Mouse (Mus musculus) C2C12 (cell line): ENCODE results near the gene Kif26a. TPM values are rescaled to one million over a fixed set of nuclear protein-coding genes. Genes with fewer than 3 reads are reported as not detected.

Experiments
- H3K27me3 ChIP-seq: one replicate; pipeline ENCODE4 v1.6.1; 2011; ENCODE audit not compliant: control insufficient read depth, insufficient read depth, insufficient read length
- H3K36me3 ChIP-seq: one replicate; pipeline ENCODE4 v1.6.1; 2011; ENCODE audit not compliant: control insufficient read depth, insufficient read depth
- H3K4me3 ChIP-seq: one replicate; pipeline ENCODE4 v1.5.1; 2011; ENCODE audit warnings: mild to moderate bottlenecking, control low read depth; ENCODE audit not compliant: poor library complexity, insufficient read depth, severe bottlenecking
- H3K79me2 ChIP-seq: one replicate; pipeline ENCODE4 v1.6.1; 2011; ENCODE audit not compliant: control insufficient read depth, insufficient read depth
- H3K79me3 ChIP-seq: one replicate; pipeline ENCODE4 v1.6.1; 2011; ENCODE audit warnings: low read depth, control low read depth
- H3ac ChIP-seq: one replicate; pipeline ENCODE3; 2011; ENCODE audit warnings: low read depth; ENCODE audit not compliant: control insufficient read depth, insufficient read length
- CEBPB ChIP-seq: IDR thresholded peaks from one replicate; pipeline ENCODE4 v1.6.1; 2011; ENCODE audit warnings: low read depth, mild to moderate bottlenecking, control low read depth, moderate library complexity
- CTCF ChIP-seq: IDR thresholded peaks from one replicate; pipeline ENCODE4 v1.5.1; 2011; ENCODE audit not compliant: control insufficient read depth, insufficient read depth, insufficient read length
- FOSL1 ChIP-seq: IDR thresholded peaks from one replicate; pipeline ENCODE4 v1.8.0; 2011; ENCODE audit warnings: mild to moderate bottlenecking, low read length; ENCODE audit not compliant: poor library complexity, insufficient read depth, severe bottlenecking
- MAX ChIP-seq: IDR thresholded peaks from one replicate; pipeline ENCODE4 v1.6.1; 2011; ENCODE audit warnings: mild to moderate bottlenecking, control low read depth
- MYOD1 ChIP-seq: IDR thresholded peaks from one replicate; pipeline ENCODE4 v1.6.1; 2011; ENCODE audit warnings: low read depth; ENCODE audit not compliant: control insufficient read depth, insufficient read length
- MYOG ChIP-seq: IDR thresholded peaks from one replicate; pipeline ENCODE4 v1.6.1; 2011; ENCODE audit not compliant: control insufficient read depth, insufficient read length; ENCODE audit errors: extremely low read depth
- USF1 ChIP-seq: IDR thresholded peaks from one replicate; pipeline ENCODE4 v1.6.1; 2011; ENCODE audit warnings: low read depth, mild to moderate bottlenecking, control low read depth, moderate library complexity
- polyA plus RNA-seq: library from polyadenylated mRNA; unstranded; fragments of >200 nt; fragmentation: generic; extraction: Trizol; gene quantifications from one replicate; pipeline ENCODE4 v1.2.1, GENCODE M21; 2012; ENCODE audit warnings: missing spikeins

The Kif26a gene
- polyA plus RNA-seq, 1 experiment = not detected

GRCm38 (mm10) chr12:112164840-112165219 lies 18.8 kb downstream of the Kif26a start:
- Histone ChIP-seq H3ac (no peak overlapping the region), H3K79me3 (no peaks in the 10 kb centered on the region), H3K79me2 (no peaks in the 10 kb centered on the region), H3K4me3 (no peak overlapping the region), H3K27me3 (peaks cover 73% of the 10 kb centered on the region), H3K36me3 (no peaks in the 10 kb centered on the region)
- TF ChIP-seq CTCF = no peak
- TF ChIP-seq CEBPB = no peak
- no peak for TF ChIP-seq MAX
- no peak for TF ChIP-seq FOSL1
- TF ChIP-seq MYOG = no peak
- no peak for TF ChIP-seq USF1
- no peak for TF ChIP-seq MYOD1

- Histone ChIP-seq H3K79me2 (no peaks in the 10 kb centered on the region), H3K79me3 (no peaks in the 10 kb centered on the region), H3K27me3 (peaks cover 71% of the 10 kb centered on the region), H3ac (no peak overlapping the region), H3K4me3 (no peak overlapping the region), H3K36me3 (no peaks in the 10 kb centered on the region)
- TF ChIP-seq FOSL1 (no peak), USF1 (no peak), MYOG (no peak), CEBPB (no peak), CTCF (no peak), MYOD1 (no peak), MAX (no peak)
Observed at GRCm38 (mm10) chr12:112169240-112169639, 23.2 kb downstream of the Kif26a start.

- Histone ChIP-seq H3K27me3 (peaks cover 73% of the 10 kb centered on the region), H3K36me3 (no peaks in the 10 kb centered on the region)
- TF ChIP-seq CEBPB (no peak), MAX (no peak), CTCF (no peak), MYOG (no peak), FOSL1 (no peak), USF1 (no peak), MYOD1 (no peak)
Observed at GRCm38 (mm10) chr12:112170671-112171574, 24.9 kb downstream of the Kif26a start.

GRCm38 (mm10) chr12:112171657-112172056 lies 25.6 kb downstream of the Kif26a start:
- no peak overlapping the region for H3ac ChIP-seq
- no peaks in the 10 kb centered on the region for H3K79me2 ChIP-seq
- no peaks in the 10 kb centered on the region for H3K79me3 ChIP-seq
- no peak overlapping the region for H3K4me3 ChIP-seq
- TF ChIP-seq MYOG (no peak), MAX (no peak), CTCF (no peak), USF1 (no peak), CEBPB (no peak), FOSL1 (no peak), MYOD1 (no peak)
- H3K36me3 ChIP-seq = no peaks in the 10 kb centered on the region
- H3K27me3 ChIP-seq = peaks cover 80% of the 10 kb centered on the region

More at GRCm38 (mm10) chr12:112170671-112171574, 24.9 kb downstream of the Kif26a start:
- no peaks in the 10 kb centered on the region for H3K79me3 ChIP-seq
- no peak overlapping the region for H3K4me3 ChIP-seq
- no peaks in the 10 kb centered on the region for H3K79me2 ChIP-seq
- H3ac ChIP-seq = no peak overlapping the region

DNA sequence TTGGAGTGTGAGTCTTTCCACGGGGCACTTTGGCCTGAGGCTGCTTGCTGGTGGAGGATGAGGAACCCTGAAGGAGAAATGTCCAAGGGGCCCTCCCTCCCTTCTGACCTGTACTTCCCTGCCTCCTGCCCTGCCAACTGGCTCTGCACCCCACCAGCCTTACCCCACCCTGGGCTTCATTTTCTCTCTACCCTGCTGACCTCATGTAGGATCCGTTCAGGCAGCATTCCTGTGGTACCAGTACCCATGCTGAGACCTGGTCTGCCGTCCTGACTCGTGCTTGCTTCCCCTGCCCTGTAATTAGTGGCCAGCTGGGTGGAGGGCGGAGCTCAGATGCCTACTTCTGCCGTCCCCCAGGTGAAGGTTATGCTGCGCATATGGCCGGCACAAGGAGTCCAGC lies 26.2 kb downstream of the Kif26a start:
- TF ChIP-seq MAX = no peak
- no peak for TF ChIP-seq FOSL1
- no peak for TF ChIP-seq CEBPB
- no peak for TF ChIP-seq CTCF
- no peak for TF ChIP-seq MYOG
- no peak for TF ChIP-seq USF1
- TF ChIP-seq MYOD1 = no peak
- Histone ChIP-seq H3K27me3 (peaks cover 84% of the 10 kb centered on the region), H3K36me3 (no peaks in the 10 kb centered on the region), H3ac (no peak overlapping the region), H3K4me3 (no peak overlapping the region), H3K79me2 (no peaks in the 10 kb centered on the region), H3K79me3 (no peaks in the 10 kb centered on the region)

GRCm38 (mm10) chr12:112177679-112178078 lies 31.7 kb downstream of the Kif26a start:
- peaks cover 85% of the 10 kb centered on the region for H3K27me3 ChIP-seq
- no peak for TF ChIP-seq USF1
- TF ChIP-seq CTCF = no peak
- no peak for TF ChIP-seq CEBPB
- TF ChIP-seq FOSL1 = no peak
- no peak for TF ChIP-seq MYOG
- TF ChIP-seq MAX = no peak
- no peak for TF ChIP-seq MYOD1
- no peaks in the 10 kb centered on the region for H3K79me3 ChIP-seq
- no peaks in the 10 kb centered on the region for H3K79me2 ChIP-seq
- no peak overlapping the region for H3K4me3 ChIP-seq
- H3ac ChIP-seq = no peak overlapping the region
- H3K36me3 ChIP-seq = no peaks in the 10 kb centered on the region
